Mouse (Mus musculus): ENCODE results near the gene Fam181b.

GRCm38 (mm10) chr7:93062189-93062588 is 17.5 kb upstream of the Fam181b start:
- no peak for TF ChIP-seq CTCF (IDR thresholded peaks at IDR 0.05; ENCODE audit: borderline replicate concordance, control insufficient read depth, extremely low read depth, insufficient read depth, low read length, poor library complexity)
- no peak for TF ChIP-seq POLR2A (IDR thresholded peaks at IDR 0.05; ENCODE audit: control insufficient read depth, extremely low read depth, insufficient read depth, low read length, poor library complexity)

Measured in thymus, adult 2 months (tissue).